Comparison of ENCODE assay signal across 17 mouse cellular contexts in the genomic region with DNA sequence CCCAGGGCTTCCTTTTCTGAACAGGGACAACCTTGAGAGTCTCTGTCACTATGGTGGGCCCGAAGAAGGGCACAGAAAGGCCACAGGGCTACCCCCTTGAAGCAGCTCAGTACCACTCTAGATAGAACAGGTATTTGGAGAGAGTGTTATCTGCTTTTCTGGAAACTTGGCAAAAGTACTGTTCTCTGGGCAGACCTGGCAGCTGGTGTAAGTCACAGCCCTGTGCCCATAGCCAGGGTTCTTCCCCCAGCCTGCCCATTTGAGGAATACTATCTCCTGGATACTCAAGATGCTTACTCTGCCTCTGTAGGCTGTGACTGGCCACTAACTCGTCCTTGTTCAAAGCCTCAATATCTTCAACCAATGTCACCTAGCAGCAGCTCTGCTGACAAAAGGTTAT.
DNase-seq lines count a peak whose midpoint lies in the region; ATAC-seq and TF ChIP-seq lines count a peak whose summit lies in the region.
"Had no signal": no experiment of that assay in that cellular context is flagged by ENCODE, and none has a peak within 500 bp of the region (broad histone marks: within the 10 kb centered on the region; RNA-seq: fewer than 3 reads in every experiment).

No protein-coding gene starts in this region.

- H3K4me3 ChIP-seq in heart, adult 2 months: no peak overlapping the region
- H3K4me3 ChIP-seq in heart, embryonic 15.5 days: no peak overlapping the region
- no peak overlapping the region for H3K4me3 ChIP-seq in midbrain, embryonic 14.5 days (replicated peaks; ENCODE audit: low read depth, low read length)
- H3K4me3 ChIP-seq: embryonic facial prominence, embryonic 13.5 days; gastrocnemius, adult 2 months; hindbrain, embryonic 15.5 days had no signal

- ATAC-seq in heart, embryonic 15.5 days (replicated peaks; ENCODE audit: insufficient number of reproducible peaks, insufficient read depth, low FRiP score, low read depth): no peak; the same call in 1 of the 2 replicates
- no peak for ATAC-seq in midbrain, embryonic 14.5 days (ENCODE audit: low FRiP score, low TSS enrichment)

- TF ChIP-seq POLR2A in heart, adult 2 months (IDR thresholded peaks at IDR 0.05; ENCODE audit: insufficient read depth, low read depth, low read length): no peak

- no peak overlapping the region for H3K9ac ChIP-seq in heart, adult 2 months (ENCODE audit: low read depth, low read length)
- H3K9ac ChIP-seq in heart, embryonic 15.5 days: no peak overlapping the region
- H3K9ac ChIP-seq in midbrain, embryonic 14.5 days (replicated peaks; ENCODE audit: low read length): no peak overlapping the region
- H3K9ac ChIP-seq: embryonic facial prominence, embryonic 13.5 days; hindbrain, embryonic 15.5 days; lung, embryonic 14.5 days had no signal

- H3K9me3 ChIP-seq in heart, embryonic 15.5 days (replicated peaks): no peaks in the 10 kb centered on the region
- H3K9me3 ChIP-seq in midbrain, embryonic 14.5 days (ENCODE audit: control insufficient read depth, low read length): no peaks in the 10 kb centered on the region
- H3K9me3 ChIP-seq: embryonic facial prominence, embryonic 13.5 days; hindbrain, embryonic 15.5 days had no signal

- no peak for TF ChIP-seq CTCF in heart, adult 2 months (IDR thresholded peaks at IDR 0.05)

- no peaks in the 10 kb centered on the region for H3K27me3 ChIP-seq in heart, adult 2 months (ENCODE audit: control insufficient read depth, insufficient read depth, low read length)
- no peaks in the 10 kb centered on the region for H3K27me3 ChIP-seq in heart, embryonic 15.5 days
- H3K27me3 ChIP-seq in midbrain, embryonic 14.5 days (ENCODE audit: control insufficient read depth, insufficient read depth, low read length): no peaks in the 10 kb centered on the region
- H3K27me3 ChIP-seq: embryonic facial prominence, embryonic 13.5 days; hindbrain, embryonic 15.5 days had no signal

- no peaks in the 10 kb centered on the region for H3K79me2 ChIP-seq in heart, adult 2 months (replicated peaks; ENCODE audit: control insufficient read depth, insufficient read depth, low read length)

- no peaks in the 10 kb centered on the region for H3K36me3 ChIP-seq in heart, adult 2 months (ENCODE audit: control insufficient read depth, insufficient read depth, low read length)
- no peaks in the 10 kb centered on the region for H3K36me3 ChIP-seq in heart, embryonic 15.5 days
- peaks cover 14% of the 10 kb centered on the region for H3K36me3 ChIP-seq in midbrain, embryonic 14.5 days (ENCODE audit: control insufficient read depth, insufficient read depth, low read length)
- H3K36me3 ChIP-seq: hindbrain, embryonic 15.5 days had no signal

- intact Hi-C loops in heart, postnatal 25 days (cut with DNase I): no loop called here
- intact Hi-C loops in heart, adult 2 months (cut with DNase I): no loop called here

- H3K4me2 ChIP-seq in heart, embryonic 15.5 days: no peak overlapping the region
- no peak overlapping the region for H3K4me2 ChIP-seq in midbrain, embryonic 14.5 days (ENCODE audit: low read length)
- H3K4me2 ChIP-seq: embryonic facial prominence, embryonic 13.5 days; hindbrain, embryonic 15.5 days; lung, embryonic 14.5 days had no signal

- H3K4me1 ChIP-seq in heart, adult 2 months (ENCODE audit: control insufficient read depth, insufficient read depth, low read length): peaks cover 11% of the 10 kb centered on the region
- H3K4me1 ChIP-seq in heart, embryonic 15.5 days (replicated peaks): peaks cover 66% of the 10 kb centered on the region
- H3K4me1 ChIP-seq in midbrain, embryonic 14.5 days (ENCODE audit: control insufficient read depth, insufficient read depth, low read length): peaks cover 48% of the 10 kb centered on the region
- H3K4me1 ChIP-seq: embryonic facial prominence, embryonic 13.5 days had no signal

- peak; percentile 98 for DNase-seq in heart, adult 11 months
- no peak for DNase-seq in heart, postnatal 25 days (ENCODE audit: low spot score)
- DNase-seq in heart, adult 2 months: peak in 1 of 2 experiments; percentile 73
- no peak for DNase-seq in midbrain, embryonic 14.5 days
- DNase-seq in adrenal gland, adult 2 months: no peak
- DNase-seq in adrenal gland, postnatal 14 days: no peak
- DNase-seq: B cell, adult 2 months; cerebellum, adult 11-12 months; gastrocnemius, adult 2 months; kidney, adult 2 months; kidney, postnatal 25 days; lung, embryonic 14.5 days; thymus, postnatal 25 days had no signal

- 47% methylated on average over 2 of the region's 2 CpGs for WGBS in heart, adult 2 months
- WGBS in heart, embryonic 15.5 days: 42% methylated on average over 2 of the region's 2 CpGs
- 70% methylated on average over 2 of the region's 2 CpGs for WGBS in midbrain, embryonic 14.5 days

- H3K27ac ChIP-seq in heart, adult 2 months: peak overlapping the region; percentile 74
- peak overlapping the region; percentile 76 for H3K27ac ChIP-seq in heart, embryonic 15.5 days
- peak overlapping the region; percentile 71; the same call in 1 of the 2 replicates for H3K27ac ChIP-seq in midbrain, embryonic 14.5 days (replicated peaks; ENCODE audit: low read depth, low read length)
- H3K27ac ChIP-seq: embryonic facial prominence, embryonic 13.5 days; gastrocnemius, adult 2 months; hindbrain, embryonic 15.5 days; stomach, postnatal 0 days had no signal

- peak; percentile 78; the same call in 1 of the 2 replicates for TF ChIP-seq EP300 in heart, adult 2 months (IDR thresholded peaks at IDR 0.05; ENCODE audit: insufficient read depth, low read depth, low read length)
